ENCODE assay signal across 8 mouse cellular contexts in the genomic region with DNA sequence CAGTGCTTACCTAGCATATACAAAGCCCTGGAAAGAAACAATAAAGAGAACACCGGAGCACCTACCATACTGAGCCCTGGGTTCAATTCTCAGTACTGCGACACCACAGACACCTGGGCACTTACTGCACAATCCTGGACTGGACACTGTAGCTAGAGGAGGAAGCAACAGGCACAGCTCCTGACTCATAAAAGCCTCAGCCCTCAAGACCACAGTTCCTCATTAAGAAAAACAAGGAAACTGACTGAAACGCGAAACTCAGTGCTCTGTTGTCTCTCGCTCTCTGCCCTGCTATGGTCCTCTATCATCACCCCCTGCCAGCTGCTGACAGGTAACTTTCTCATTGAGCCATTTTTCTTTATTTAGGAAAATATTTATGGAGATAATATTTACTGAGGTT. TPM values are rescaled to one million over a fixed set of nuclear protein-coding genes. Genes with fewer than 3 reads are reported as not detected.
DNase-seq lines count a peak whose midpoint lies in the region; ATAC-seq and TF ChIP-seq lines count a peak whose summit lies in the region.

A gene (plus strand): TSS at position 242 of the 400 bp plus-strand sequence.

- H3K27me3 ChIP-seq in midbrain, embryonic 11.5 days (ENCODE audit: control insufficient read depth, insufficient read depth, low read length), result no peaks in the 10 kb centered on the region
- H3K27me3 ChIP-seq in midbrain, embryonic 16.5 days (ENCODE audit: control insufficient read depth, insufficient read depth, low read depth, low read length), result no peaks in the 10 kb centered on the region
- H3K27me3 ChIP-seq in intestine, postnatal 0 days (replicated peaks; ENCODE audit: control insufficient read depth, insufficient read depth, low read length), result no peaks in the 10 kb centered on the region
- no peaks in the 10 kb centered on the region for H3K27me3 ChIP-seq in stomach, embryonic 15.5 days (replicated peaks)

- H3K4me2 ChIP-seq in midbrain, embryonic 11.5 days, result no peak within 1 kb of the TSS
- no peak within 1 kb of the TSS for H3K4me2 ChIP-seq in midbrain, embryonic 16.5 days (ENCODE audit: low read length)
- no peak within 1 kb of the TSS for H3K4me2 ChIP-seq in intestine, postnatal 0 days (replicated peaks; ENCODE audit: low read depth)
- no peak within 1 kb of the TSS for H3K4me2 ChIP-seq in stomach, embryonic 15.5 days

- no peaks in the 10 kb centered on the region for H3K9me3 ChIP-seq in midbrain, embryonic 11.5 days (ENCODE audit: control insufficient read depth, low read length)
- H3K9me3 ChIP-seq in midbrain, embryonic 16.5 days (replicated peaks; ENCODE audit: control insufficient read depth, low read length, poor library complexity, severe bottlenecking), result no peaks in the 10 kb centered on the region
- no peaks in the 10 kb centered on the region for H3K9me3 ChIP-seq in intestine, postnatal 0 days (ENCODE audit: control insufficient read depth)
- no peaks in the 10 kb centered on the region for H3K9me3 ChIP-seq in stomach, embryonic 15.5 days

- H3K36me3 ChIP-seq in midbrain, embryonic 11.5 days (ENCODE audit: control insufficient read depth, insufficient read depth, low read length), result peaks cover 5% of the 10 kb centered on the region
- H3K36me3 ChIP-seq in midbrain, embryonic 16.5 days (ENCODE audit: control insufficient read depth, insufficient read depth, low read length), result peaks cover 14% of the 10 kb centered on the region
- peaks cover 34% of the 10 kb centered on the region for H3K36me3 ChIP-seq in intestine, postnatal 0 days (ENCODE audit: control insufficient read depth, insufficient read depth)
- peaks cover 16% of the 10 kb centered on the region for H3K36me3 ChIP-seq in stomach, embryonic 15.5 days

- DNase-seq in gastrocnemius, adult 2 months, result no peak
- DNase-seq in gastrocnemius, postnatal 10 days, result no peak
- peak; percentile 41 for DNase-seq in midbrain, embryonic 11.5 days (ENCODE audit: low spot score, missing footprints)
- DNase-seq in adipocyte (ENCODE audit: low spot score), result no peak
- DNase-seq in left cerebral cortex, postnatal 14 days (ENCODE audit: low spot score in 2 of 2), result no peak

- WGBS in midbrain, embryonic 11.5 days, result 94% methylated on average over 5 of the region's 5 CpGs
- 95% methylated on average over 5 of the region's 5 CpGs for WGBS in midbrain, embryonic 16.5 days
- 82% methylated on average over 5 of the region's 5 CpGs for WGBS in intestine, postnatal 0 days
- WGBS in stomach, embryonic 15.5 days, result 82% methylated on average over 5 of the region's 5 CpGs

- no peak for ATAC-seq in midbrain, embryonic 11.5 days (ENCODE audit: low FRiP score)
- ATAC-seq in midbrain, embryonic 16.5 days, result no peak
- ATAC-seq in intestine, postnatal 0 days, result no peak
- ATAC-seq in stomach, embryonic 15.5 days (ENCODE audit: insufficient read depth, low FRiP score, low read depth), result no peak

- H3K27ac ChIP-seq in gastrocnemius, adult 2 months, result no peak within 1 kb of the TSS
- H3K27ac ChIP-seq in midbrain, embryonic 11.5 days (ENCODE audit: low read depth, low read length), result no peak within 1 kb of the TSS
- no peak within 1 kb of the TSS for H3K27ac ChIP-seq in midbrain, embryonic 16.5 days (ENCODE audit: low read length)
- no peak within 1 kb of the TSS for H3K27ac ChIP-seq in intestine, postnatal 0 days (ENCODE audit: low read depth, low read length)
- H3K27ac ChIP-seq in stomach, embryonic 15.5 days, result no peak within 1 kb of the TSS

- H3K4me1 ChIP-seq in midbrain, embryonic 11.5 days (ENCODE audit: control insufficient read depth, insufficient read depth, low read length), result peaks cover 15% of the 10 kb centered on the region
- H3K4me1 ChIP-seq in midbrain, embryonic 16.5 days (ENCODE audit: control insufficient read depth, insufficient read depth, low read length), result peaks cover 28% of the 10 kb centered on the region
- peaks cover 17% of the 10 kb centered on the region; the same call in 1 of the 2 replicates for H3K4me1 ChIP-seq in intestine, postnatal 0 days (replicated peaks; ENCODE audit: control insufficient read depth, insufficient read depth, low read length)
- H3K4me1 ChIP-seq in stomach, embryonic 15.5 days, result peaks cover 8% of the 10 kb centered on the region

- intact Hi-C loops in gastrocnemius, adult 2 months (cut with DNase I), result no loop called here
- intact Hi-C loops in left cerebral cortex, postnatal 14 days (cut with DNase I), result no loop called here

- TF ChIP-seq CTCF in gastrocnemius, adult 2 months (IDR thresholded peaks at IDR 0.05), result no peak
- TF ChIP-seq CTCF in intestine, postnatal 0 days (IDR thresholded peaks at IDR 0.05; ENCODE audit: low read depth), result no peak

- no peak within 1 kb of the TSS for H3K9ac ChIP-seq in midbrain, embryonic 11.5 days (ENCODE audit: low read length)
- H3K9ac ChIP-seq in midbrain, embryonic 16.5 days (ENCODE audit: low read depth, low read length), result no peak within 1 kb of the TSS
- H3K9ac ChIP-seq in intestine, postnatal 0 days (ENCODE audit: low read depth, low read length), result no peak within 1 kb of the TSS
- no peak within 1 kb of the TSS for H3K9ac ChIP-seq in stomach, embryonic 15.5 days

- no peak within 1 kb of the TSS for H3K4me3 ChIP-seq in gastrocnemius, adult 2 months
- H3K4me3 ChIP-seq in midbrain, embryonic 11.5 days (ENCODE audit: low read depth, low read length), result no peak within 1 kb of the TSS
- H3K4me3 ChIP-seq in midbrain, embryonic 16.5 days (ENCODE audit: low read depth, low read length), result no peak within 1 kb of the TSS
- no peak within 1 kb of the TSS for H3K4me3 ChIP-seq in intestine, postnatal 0 days (ENCODE audit: low read depth, low read length)
- H3K4me3 ChIP-seq in stomach, embryonic 15.5 days (replicated peaks), result no peak within 1 kb of the TSS

RNA-seq across cellular contexts. Expression of the gene that starts here (rescaled TPM):
- 10 to 100 TPM; 10.4 to 10.7 TPM for total RNA-seq in gastrocnemius, adult 2 months (2021)
- 1 to 10 TPM; 6.9 to 7.9 TPM for total RNA-seq in gastrocnemius, postnatal 10 days (2021)
- 17.1 and 17.9 TPM in 2 replicates for polyA plus RNA-seq in midbrain, embryonic 11.5 days (2014; fragmentation: Nextera tagmentation; extraction: Ambion mirVana)
- polyA plus RNA-seq in midbrain, embryonic 16.5 days (2015; fragmentation: Nextera tagmentation; extraction: Ambion mirVana), result 8.6 and 9.7 TPM in 2 replicates
- 10.1 and 11.9 TPM in 2 replicates for polyA plus RNA-seq in intestine, postnatal 0 days (2015; fragmentation: Nextera tagmentation; extraction: Ambion mirVana)
- polyA plus RNA-seq in stomach, embryonic 15.5 days (2015; fragmentation: Nextera tagmentation; extraction: Ambion mirVana), result 22.2 and 23.1 TPM in 2 replicates
- 1 to 10 TPM; 7.1 to 8.7 TPM for total RNA-seq in left cerebral cortex, postnatal 14 days (2021)
